Mouse (Mus musculus): ENCODE data around the gene Papss1. TPM values are rescaled to one million over a fixed set of nuclear protein-coding genes. Genes with fewer than 3 reads are reported as not detected.
"Not testable (repeated sequence)": the region's sequence is repeated elsewhere in the genome, so short reads cannot be mapped to it uniquely, and the experiment has no call there.

Gene Papss1
- polyA plus RNA-seq, 1 experiment, result 0.19 TPM

- H3K36me3 ChIP-seq (ENCODE audit: control insufficient read depth), result no peaks in the 10 kb centered on the region
- H3K9me3 ChIP-seq (ENCODE audit: control insufficient read depth, low read length), result peaks cover 12% of the 10 kb centered on the region
- H3K4me1 ChIP-seq (ENCODE audit: control insufficient read depth), result no peaks in the 10 kb centered on the region
- H3K4me3 ChIP-seq (replicated peaks), result no peak overlapping the region
- no peaks in the 10 kb centered on the region for H3K27me3 ChIP-seq (ENCODE audit: control insufficient read depth)
- TF ChIP-seq TAL1 (IDR thresholded peaks at IDR 0.05; ENCODE audit: low read length), result no peak
These were observed 23.2 kb upstream of the Papss1 start for GRCm38 (mm10) chr3:131541244-131541942.

GRCm38 (mm10) chr3:131547562-131547961, 17.0 kb upstream of the Papss1 start:
- not testable (repeated sequence) for H3K4me3 ChIP-seq (replicated peaks); H3K4me1 ChIP-seq (ENCODE audit: control insufficient read depth)

DNA sequence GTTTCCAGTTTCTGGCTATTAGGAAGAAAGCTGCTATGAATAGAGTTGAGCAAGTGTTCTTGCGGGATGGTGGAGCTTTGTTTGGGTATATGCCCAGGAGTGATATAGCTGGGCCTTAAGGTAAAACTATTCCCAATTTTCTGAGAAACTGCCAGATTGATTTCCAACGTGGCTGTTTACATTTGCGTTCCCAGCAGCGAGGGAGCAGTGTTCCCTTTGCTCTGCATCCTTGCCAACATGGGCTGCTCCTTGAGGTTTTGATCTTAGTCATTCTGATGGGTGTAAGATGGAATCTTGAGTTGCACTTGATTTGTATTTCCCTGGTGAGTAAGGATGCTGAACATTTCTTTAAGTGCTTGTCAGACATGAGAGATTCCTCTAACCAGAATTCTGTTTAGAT, 14.5 kb upstream of the Papss1 start:
- peaks cover 3% of the 10 kb centered on the region; the same call in 1 of the 2 replicates for H3K9me3 ChIP-seq (ENCODE audit: control insufficient read depth, low read length)
- TF ChIP-seq GATA1 (IDR thresholded peaks at IDR 0.05; ENCODE audit: low read length) (no peak), TAL1 (IDR thresholded peaks at IDR 0.05; ENCODE audit: low read length) (no peak)
- no peaks in the 10 kb centered on the region for H3K27me3 ChIP-seq (ENCODE audit: control insufficient read depth)
- H3K4me3 ChIP-seq (replicated peaks), result no peak overlapping the region
- no peaks in the 10 kb centered on the region for H3K36me3 ChIP-seq (ENCODE audit: control insufficient read depth)
- no peaks in the 10 kb centered on the region for H3K4me1 ChIP-seq (ENCODE audit: control insufficient read depth)

More at GRCm38 (mm10) chr3:131547562-131547961, 17.0 kb upstream of the Papss1 start:
- H3K36me3 ChIP-seq (ENCODE audit: control insufficient read depth); H3K27me3 ChIP-seq (ENCODE audit: control insufficient read depth): not testable (repeated sequence)
- H3K9me3 ChIP-seq (ENCODE audit: control insufficient read depth, low read length), result peaks cover 12% of the 10 kb centered on the region

DNA sequence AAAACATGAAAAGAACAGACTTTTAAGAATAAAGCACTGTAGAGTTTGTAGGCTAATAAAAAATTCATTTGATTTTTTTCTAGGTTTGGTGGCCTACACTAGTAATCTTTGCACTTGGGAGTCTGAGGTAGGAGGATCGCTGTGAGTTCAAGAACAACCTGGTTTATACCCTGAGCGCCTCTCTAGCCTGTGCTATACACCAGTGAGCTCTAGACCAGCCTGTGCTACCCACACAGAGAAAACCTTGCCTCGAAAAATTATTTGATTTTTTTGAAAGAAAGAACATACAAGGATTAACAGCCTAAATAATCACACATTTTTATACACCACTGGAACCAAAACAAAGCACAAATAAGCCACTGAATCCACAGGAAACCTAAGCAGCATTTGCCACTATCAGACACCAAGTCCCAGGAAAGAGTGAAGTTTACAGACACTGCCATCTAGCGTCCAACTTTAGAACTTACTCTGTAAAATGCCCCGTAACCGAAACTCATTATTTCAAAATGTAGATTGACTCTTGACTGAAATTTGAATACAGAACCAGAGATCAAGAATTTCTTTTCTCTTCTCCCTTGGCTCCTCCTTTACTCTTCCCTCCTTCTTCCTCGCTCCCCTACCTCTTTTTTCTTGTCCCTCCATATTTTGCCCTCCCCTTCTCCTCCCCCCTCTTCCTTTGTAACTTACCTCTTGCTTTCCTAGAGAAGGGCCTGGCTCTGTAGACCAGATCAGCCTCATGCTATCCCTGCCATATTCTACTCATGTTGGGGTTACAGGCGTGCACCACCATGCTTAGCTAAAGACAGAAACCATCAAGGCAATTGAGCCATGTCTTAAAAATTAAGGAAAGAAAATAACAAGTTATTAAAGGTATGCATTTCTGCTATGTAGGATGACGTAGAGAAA, 12.0 kb upstream of the Papss1 start:
- no peak overlapping the region for H3K4me3 ChIP-seq (replicated peaks)
- no peaks in the 10 kb centered on the region for H3K4me1 ChIP-seq (ENCODE audit: control insufficient read depth)
- H3K36me3 ChIP-seq (ENCODE audit: control insufficient read depth), result no peaks in the 10 kb centered on the region
- TF ChIP-seq TAL1 (IDR thresholded peaks at IDR 0.05; ENCODE audit: low read length), result no peak
- no peak for TF ChIP-seq GATA1 (IDR thresholded peaks at IDR 0.05; ENCODE audit: low read length)
- peaks cover 3% of the 10 kb centered on the region; the same call in 1 of the 2 replicates for H3K9me3 ChIP-seq (ENCODE audit: control insufficient read depth, low read length)
- H3K27me3 ChIP-seq (ENCODE audit: control insufficient read depth), result no peaks in the 10 kb centered on the region

DNA sequence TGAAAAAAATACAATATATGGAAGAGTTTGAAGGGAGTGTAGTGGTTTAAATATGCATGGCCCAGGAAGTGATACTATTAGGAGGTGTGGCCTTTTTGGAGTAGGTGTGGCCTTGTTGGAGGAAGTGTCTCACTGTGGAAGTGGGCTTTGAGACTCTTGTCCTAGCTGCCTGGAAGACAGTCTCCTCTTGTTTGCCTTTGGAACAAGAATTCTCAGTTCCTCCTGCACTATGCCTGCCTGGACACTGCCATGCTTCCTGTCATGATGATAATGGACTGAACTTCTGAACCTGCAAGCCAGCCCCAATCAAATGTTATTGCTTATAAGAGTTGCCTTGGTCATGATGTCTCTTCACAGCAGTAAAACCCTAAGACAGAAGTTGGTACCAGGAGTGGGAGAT, 8.8 kb upstream of the Papss1 start:
- H3K4me1 ChIP-seq (ENCODE audit: control insufficient read depth), result no peaks in the 10 kb centered on the region
- H3K9me3 ChIP-seq (ENCODE audit: control insufficient read depth, low read length), result no peaks in the 10 kb centered on the region
- TF ChIP-seq GATA1 (IDR thresholded peaks at IDR 0.05; ENCODE audit: low read length), result no peak
- no peak for TF ChIP-seq TAL1 (IDR thresholded peaks at IDR 0.05; ENCODE audit: low read length)
- no peaks in the 10 kb centered on the region for H3K36me3 ChIP-seq (ENCODE audit: control insufficient read depth)
- no peak overlapping the region for H3K4me3 ChIP-seq (replicated peaks)
- H3K27me3 ChIP-seq (ENCODE audit: control insufficient read depth), result no peaks in the 10 kb centered on the region

- TF ChIP-seq GATA1 (IDR thresholded peaks at IDR 0.05; ENCODE audit: low read length) (no peak), TAL1 (IDR thresholded peaks at IDR 0.05; ENCODE audit: low read length) (no peak)
- H3K9me3 ChIP-seq (ENCODE audit: control insufficient read depth, low read length), result no peaks in the 10 kb centered on the region
- no peak overlapping the region for H3K4me3 ChIP-seq (replicated peaks)
- no peaks in the 10 kb centered on the region for H3K27me3 ChIP-seq (ENCODE audit: control insufficient read depth)
- peaks cover 29% of the 10 kb centered on the region for H3K4me1 ChIP-seq (ENCODE audit: control insufficient read depth)
- no peaks in the 10 kb centered on the region for H3K36me3 ChIP-seq (ENCODE audit: control insufficient read depth)
These were observed 3.0 kb upstream of the Papss1 start for GRCm38 (mm10) chr3:131561591-131561990.

DNA sequence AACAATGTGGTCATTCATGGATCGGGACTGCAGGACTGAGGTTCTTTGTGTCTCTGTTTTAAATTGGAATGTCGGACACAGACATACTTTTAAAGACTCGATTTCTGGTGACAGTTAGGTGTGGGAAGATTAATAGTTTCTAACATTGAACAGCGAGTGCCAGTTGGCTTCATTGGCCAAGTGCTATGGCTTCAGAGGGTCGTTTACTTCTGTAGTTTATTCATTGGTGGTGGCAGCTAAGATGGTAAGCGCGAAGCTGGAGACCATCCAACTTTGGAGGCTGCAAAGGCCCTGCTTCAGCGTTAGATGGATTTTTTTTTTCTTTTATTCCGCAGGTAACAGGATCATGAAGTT, 666 bp downstream of the Papss1 start:
- Histone ChIP-seq H3K36me3 (ENCODE audit: control insufficient read depth) (no peaks in the 10 kb centered on the region), H3K4me3 (replicated peaks) (peak overlapping the region; percentile 74), H3K9me3 (ENCODE audit: control insufficient read depth, low read length) (no peaks in the 10 kb centered on the region), H3K4me1 (ENCODE audit: control insufficient read depth) (peaks cover 31% of the 10 kb centered on the region), H3K27me3 (ENCODE audit: control insufficient read depth) (no peaks in the 10 kb centered on the region)
- TF ChIP-seq GATA1 (IDR thresholded peaks at IDR 0.05; ENCODE audit: low read length) (no peak), TAL1 (IDR thresholded peaks at IDR 0.05; ENCODE audit: low read length) (no peak)

DNA sequence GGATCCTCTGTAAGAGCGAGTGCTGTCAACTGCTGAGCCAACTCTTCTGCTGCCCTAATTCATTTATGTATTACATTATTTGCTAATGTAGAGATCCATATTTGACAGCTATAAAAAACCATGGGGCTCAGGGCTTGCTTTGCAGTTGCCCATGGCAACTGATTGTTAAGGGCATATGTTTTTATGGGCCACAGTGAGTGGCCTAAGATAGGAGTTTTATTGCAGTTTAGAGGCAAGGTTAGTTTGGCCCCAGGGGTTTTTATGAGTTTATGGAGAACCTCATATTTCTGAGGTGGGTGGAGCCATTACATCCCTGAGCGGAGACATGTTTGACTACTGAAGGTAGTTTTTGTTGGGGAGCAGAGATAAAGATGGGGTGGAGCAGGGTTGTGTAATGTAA, 1.7 kb downstream of the Papss1 start:
- no peaks in the 10 kb centered on the region for H3K27me3 ChIP-seq (ENCODE audit: control insufficient read depth)
- TF ChIP-seq TAL1 (IDR thresholded peaks at IDR 0.05; ENCODE audit: low read length) (no peak), GATA1 (IDR thresholded peaks at IDR 0.05; ENCODE audit: low read length) (no peak)
- H3K4me3 ChIP-seq (replicated peaks), result no peak overlapping the region
- H3K9me3 ChIP-seq (ENCODE audit: control insufficient read depth, low read length), result no peaks in the 10 kb centered on the region
- H3K36me3 ChIP-seq (ENCODE audit: control insufficient read depth), result no peaks in the 10 kb centered on the region
- peaks cover 31% of the 10 kb centered on the region for H3K4me1 ChIP-seq (ENCODE audit: control insufficient read depth)

- Histone ChIP-seq H3K27me3 (ENCODE audit: control insufficient read depth) (no peaks in the 10 kb centered on the region), H3K4me3 (replicated peaks) (no peak overlapping the region), H3K4me1 (ENCODE audit: control insufficient read depth) (peaks cover 12% of the 10 kb centered on the region), H3K9me3 (ENCODE audit: control insufficient read depth, low read length) (no peaks in the 10 kb centered on the region), H3K36me3 (ENCODE audit: control insufficient read depth) (no peaks in the 10 kb centered on the region)
- TF ChIP-seq GATA1 (IDR thresholded peaks at IDR 0.05; ENCODE audit: low read length) (no peak), TAL1 (IDR thresholded peaks at IDR 0.05; ENCODE audit: low read length) (no peak)
These were observed 5.9 kb downstream of the Papss1 start for GRCm38 (mm10) chr3:131570506-131570905.
